Mouse (Mus musculus): Measurements from ENCODE around the gene Elmo1. TPM values are rescaled to one million over a fixed set of nuclear protein-coding genes. Genes with fewer than 3 reads are reported as not detected.

Gene Elmo1
- total RNA-seq, 2 experiments from 2014 or later, result 46.6 to 46.9 TPM

DNA sequence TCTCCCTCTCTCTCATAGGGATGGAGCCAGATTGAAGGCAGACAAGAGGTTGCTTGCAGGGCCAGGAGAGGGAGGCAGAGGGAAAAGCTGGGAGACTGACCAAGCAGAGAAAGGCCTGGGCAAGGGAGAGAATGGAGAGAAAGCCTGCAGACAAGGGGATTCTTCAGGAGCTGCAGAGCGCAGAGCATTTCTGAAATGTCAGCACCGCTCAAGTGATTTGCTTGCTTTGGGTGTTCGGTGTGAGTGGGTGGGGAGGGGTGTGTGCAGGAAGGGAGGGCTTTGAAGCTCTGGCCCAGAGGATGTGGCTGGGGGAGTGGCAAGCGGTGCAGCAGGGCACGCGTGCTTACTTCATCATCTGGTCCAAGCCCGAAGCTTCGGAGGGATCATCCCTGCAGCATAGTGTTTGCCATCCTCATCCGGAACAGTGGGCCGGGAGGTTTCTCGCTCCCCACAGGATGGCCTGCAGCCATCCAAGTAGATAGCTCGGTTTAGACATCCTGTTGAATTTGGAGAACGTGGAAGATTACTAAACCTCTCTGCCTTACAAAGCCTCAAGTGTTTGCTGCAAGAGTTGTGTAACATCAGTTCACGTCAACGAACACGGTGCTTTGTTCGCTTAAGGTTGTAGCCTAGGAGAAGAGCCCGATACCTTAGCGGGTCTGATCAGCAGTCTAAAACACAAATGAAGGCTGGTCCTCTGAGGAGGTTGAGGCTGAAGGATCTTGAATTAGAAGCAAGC is 3.1 kb downstream of the Elmo1 start:
- peak; percentile 18 for DNase-seq
- intact Hi-C loops (cut with DNase I), result no loop called here

DNA sequence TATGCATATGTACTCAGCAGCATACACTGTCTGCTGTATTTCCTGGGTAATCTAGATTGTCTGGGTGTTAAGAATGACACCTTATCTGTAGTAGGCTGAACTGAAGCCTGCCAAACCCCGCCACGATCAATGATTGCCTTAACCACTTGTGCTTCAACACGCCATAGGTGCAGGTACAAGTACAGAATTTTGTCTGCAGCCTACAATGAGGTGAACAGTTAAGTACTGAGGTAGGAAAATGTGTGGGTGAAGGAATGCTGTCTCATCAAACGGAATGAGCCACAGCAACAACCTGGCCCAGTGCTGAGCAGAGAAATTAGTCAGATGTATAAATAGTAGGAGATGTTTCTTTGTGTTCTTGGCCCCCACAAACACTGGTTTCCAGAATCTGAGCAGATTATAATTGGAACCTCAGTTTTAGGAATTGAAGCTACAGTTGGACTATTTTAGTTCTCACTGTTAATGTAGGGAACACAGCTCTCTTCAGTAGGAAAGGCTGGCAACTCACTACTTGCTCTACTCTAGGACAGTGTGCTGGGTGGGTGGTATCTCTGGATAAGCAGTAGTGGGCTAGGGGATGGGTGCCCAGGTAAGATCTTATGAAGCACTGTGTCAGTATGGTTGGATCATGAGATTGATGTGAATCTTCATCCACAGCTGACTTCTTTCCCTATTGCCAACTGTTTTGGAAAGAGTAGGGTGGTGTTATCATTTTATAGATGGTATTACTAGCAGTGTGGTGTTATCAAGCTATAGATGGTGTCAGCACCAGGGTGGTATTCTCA is 4.7 kb downstream of the Elmo1 start:
- intact Hi-C loops (cut with DNase I), result no loop called here
- DNase-seq, result no peak

DNA sequence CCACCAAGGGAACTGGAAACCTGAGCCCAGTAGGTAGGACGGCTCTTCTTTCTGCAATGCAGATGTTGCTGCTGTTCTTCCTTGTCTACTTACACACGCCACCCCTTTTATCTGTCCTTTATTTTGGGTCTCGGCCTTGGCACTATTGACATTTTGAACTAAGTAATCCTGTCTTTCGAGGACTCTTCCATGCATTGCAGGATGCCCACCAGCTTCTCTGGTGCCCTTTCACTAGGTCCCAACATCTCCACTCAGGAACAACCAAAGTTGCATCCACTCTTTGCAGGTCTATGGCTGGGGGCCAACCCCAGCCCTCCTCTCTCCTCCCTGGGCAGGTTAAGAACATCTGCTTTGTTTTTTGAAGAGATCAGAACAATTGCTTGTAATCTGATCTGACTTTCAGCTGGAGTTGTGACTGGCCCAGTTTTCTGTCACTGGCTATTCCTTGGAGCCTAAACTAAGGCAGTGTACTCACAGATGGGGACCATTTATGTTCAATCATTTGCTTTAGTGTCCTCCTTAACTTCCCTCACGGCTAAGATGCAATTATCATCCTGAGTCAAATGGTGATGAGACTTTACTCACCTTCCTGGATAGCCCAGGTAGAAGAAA is 6.7 kb downstream of the Elmo1 start:
- intact Hi-C loops (cut with DNase I), result no loop called here
- no peak for DNase-seq

DNA sequence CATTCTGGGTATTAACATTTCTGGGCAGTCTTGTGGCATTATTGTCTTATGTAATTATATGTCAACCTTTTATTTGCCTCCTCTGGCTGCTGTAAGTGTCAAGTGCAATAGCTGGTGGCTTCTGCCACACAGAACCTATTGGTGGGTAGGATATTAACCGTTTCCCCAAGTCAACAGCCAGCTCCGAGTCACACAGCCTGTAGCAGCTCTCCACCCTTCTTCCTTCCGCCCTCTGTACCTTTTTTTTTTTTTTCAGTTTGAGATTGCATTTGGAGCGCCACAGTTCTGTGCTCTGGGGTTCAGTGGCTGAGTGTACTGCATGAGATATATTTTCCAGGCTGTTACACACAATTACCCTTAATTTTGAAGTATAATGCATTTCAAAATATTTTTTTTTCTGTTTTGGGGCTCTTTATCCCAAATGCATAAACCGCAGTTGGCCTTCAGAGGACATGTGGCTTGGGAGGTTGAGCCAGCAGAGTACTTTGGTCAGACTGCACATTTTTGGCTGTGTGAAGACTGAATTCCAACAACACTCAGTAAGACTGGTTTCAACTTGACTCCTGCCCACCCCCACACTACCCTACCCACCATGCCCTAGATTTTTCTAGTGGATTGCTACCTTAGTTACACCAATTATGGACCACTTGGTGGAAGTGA is 7.7 kb downstream of the Elmo1 start:
- intact Hi-C loops (cut with DNase I), result no loop called here
- no peak for DNase-seq

DNA sequence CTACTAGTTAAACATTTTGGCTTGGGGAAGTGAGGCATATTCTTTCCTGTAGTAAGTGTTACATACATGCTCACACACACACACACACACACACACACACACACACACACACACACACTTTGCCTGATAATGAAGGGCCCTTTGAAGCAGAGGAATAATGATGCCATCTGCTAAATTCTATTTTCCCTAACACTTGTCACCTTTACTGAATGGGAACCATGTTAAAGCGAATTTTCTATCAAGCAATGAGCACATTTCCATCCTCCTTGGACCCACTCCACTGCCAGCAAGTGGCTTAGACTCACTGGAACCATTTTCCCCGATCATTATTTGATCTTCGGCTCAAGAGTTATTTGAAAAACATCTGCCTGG is 8.2 kb downstream of the Elmo1 start:
- intact Hi-C loops (cut with DNase I), result no loop called here
- DNase-seq, result no peak

DNA sequence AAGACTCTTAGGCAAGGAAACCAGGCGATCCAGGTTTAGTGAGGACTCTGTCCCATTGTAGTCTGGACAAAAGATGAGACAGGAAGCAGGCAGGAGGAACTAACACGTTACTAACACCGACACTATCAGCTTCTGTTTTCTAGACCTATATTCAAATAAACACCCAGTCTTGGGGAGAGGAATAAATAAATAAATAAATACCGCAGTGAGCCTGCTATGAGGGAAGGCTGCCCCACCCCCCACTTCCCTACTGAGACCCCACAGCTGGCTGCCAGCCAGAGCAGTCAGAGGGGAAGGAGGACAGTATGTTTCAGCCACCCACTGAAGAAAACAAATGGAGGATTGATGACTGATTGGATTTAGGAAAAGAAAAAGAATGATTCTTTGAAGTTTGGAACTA is 9.2 kb downstream of the Elmo1 start:
- intact Hi-C loops (cut with DNase I), result no loop called here
- peak; percentile 31 for DNase-seq

DNA sequence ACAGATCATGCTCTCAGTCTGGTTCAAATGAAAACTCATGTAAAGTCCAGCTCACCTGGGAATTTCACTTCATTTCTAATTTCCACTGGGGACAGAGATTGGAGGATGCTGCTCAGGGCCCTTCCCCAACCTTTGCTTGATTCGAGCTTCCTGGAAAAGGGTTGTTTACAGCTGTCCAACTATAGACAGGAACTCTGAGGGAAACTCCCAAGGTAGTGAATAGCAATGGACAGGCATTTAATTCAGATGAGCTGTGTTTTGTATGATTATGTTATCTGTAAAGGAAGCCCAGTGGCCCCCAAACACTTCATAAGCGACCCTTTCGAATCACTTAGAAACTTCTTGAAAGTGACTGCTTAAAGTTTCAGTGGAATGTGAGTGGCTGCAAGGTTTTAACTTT is 10.0 kb downstream of the Elmo1 start:
- DNase-seq, result no peak

DNA sequence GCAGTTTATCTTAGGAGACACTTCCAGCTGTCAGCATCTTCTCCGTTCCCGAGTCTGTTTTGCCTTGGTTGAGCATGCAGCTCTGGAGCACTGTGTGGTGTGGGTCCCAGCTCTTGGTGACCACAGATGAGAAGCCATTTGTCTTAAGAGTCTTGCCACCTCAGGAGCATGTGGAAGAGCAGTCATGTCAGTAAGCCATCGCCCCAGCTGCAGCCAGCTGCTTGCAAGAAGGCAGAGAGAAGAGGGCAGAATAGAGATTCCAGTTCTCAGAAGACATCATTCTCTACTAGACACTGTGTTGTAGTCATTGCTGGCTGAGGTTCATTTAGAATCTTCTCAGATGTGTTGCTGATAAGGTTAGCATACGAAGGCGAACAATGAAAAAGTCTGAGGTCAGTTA is 11.3 kb downstream of the Elmo1 start:
- intact Hi-C loops (cut with DNase I), result no loop called here
- DNase-seq, result no peak

More for the DNA sequence above, 10.0 kb downstream of the Elmo1 start:
- intact Hi-C loops (cut with DNase I), result no loop called here

DNA sequence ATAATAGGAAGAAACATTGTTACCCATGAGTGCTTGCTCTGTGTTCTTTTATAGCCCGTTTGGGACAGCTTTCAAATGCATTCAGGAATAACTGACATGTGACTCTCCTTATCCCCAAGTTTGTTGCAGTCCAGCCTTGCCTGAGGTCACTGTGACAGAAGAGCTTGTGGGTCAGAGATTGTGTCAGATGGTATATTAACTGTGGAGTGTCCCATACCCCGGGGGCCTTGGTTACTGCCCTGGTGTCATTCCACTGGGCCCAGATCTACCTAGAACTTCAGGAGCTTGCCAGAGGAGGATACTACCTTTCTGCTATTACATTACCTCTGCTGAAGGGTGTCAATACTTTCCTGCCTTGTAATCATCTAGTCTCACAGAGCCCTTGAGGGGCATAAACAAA is 14.4 kb downstream of the Elmo1 start:
- no peak for DNase-seq
- intact Hi-C loops (cut with DNase I), result no loop called here

DNA sequence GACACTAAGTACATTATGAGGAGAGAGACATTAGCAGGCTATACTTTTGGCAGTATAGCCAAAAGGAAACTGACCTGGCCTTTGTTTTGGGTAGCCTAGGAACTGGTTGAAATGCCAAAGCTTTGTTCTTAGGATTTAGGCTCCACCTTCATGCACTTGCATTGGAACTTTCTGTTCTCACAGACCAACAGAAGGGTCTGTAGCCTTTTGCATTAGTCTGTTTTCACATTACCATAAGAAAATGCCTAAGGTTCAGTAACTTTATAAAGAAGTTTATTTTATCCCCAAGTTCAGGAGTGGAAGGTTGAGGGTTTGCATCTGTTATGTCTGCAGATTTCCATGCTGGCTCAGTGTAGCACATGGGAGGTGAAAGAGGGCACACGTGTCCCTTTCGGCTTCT is 15.6 kb downstream of the Elmo1 start:
- DNase-seq, result no peak
- intact Hi-C loops (cut with DNase I), result no loop called here

DNA sequence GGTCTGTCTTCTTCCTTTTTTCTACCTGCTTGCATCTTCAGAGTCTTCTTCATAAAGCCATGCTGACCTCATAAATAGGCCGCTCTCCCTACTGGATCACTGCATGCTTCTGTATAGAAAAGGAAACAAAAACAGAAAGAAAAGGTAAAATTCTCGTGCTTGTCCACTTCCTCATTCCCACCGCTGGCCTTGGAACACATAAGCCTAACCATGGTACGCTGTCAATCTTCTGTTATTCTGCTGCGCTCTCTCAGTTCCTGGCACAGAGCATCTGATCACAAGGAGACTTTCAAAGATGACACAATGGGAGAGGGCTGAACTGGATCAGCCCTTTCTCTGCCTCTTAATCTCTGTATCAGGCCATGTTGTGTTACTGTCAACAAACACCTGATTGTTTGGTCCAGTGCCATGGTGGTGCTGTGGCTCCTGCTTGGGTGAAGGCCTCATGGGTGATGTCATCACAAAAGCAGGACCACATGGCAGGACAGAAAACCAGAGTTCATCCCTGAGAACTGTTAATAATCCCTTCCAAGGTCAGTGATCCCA is 17.6 kb downstream of the Elmo1 start:
- DNase-seq, result no peak
- intact Hi-C loops (cut with DNase I), result no loop called here

DNA sequence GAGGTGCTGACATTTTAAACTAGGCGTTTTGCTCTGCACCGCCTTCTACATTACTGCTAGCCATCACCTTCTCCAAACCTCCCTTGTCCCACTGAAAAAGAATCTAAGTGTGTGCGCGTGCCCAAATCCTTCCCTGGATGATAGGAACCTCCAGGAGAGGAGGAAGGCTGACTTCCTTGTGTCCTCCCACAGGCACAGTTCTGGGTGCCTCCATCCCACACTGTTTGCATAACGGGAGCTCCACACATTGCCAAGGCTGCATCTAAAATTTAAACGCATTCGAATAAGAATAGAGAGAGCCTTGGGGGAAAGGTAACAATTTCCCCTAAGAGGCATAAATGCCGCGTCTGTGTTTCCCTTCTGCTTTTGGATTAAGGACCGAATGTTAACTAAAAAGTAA is 18.6 kb downstream of the Elmo1 start:
- intact Hi-C loops (cut with DNase I), result no loop called here
- DNase-seq, result no peak

DNA sequence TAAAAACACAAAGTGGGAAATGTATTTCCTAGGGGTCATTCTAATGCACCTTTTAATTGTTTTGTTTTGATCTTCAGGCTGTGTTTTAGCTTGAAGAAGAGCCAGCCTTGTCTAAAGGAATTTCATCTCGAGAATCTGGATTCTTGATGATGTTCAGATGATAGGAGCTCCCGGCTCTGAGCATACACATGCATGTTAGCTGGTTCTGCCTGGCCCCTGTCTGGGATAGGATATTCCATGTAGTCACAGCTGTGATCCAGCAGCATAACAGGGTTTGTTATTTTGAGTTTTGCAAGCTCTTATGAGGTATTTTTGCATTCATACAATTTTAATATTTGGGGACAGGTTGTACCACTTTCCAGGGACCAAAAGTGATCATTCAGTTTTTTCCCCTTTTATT is 19.1 kb downstream of the Elmo1 start:
- DNase-seq, result no peak
- intact Hi-C loops (cut with DNase I), result no loop called here

DNA sequence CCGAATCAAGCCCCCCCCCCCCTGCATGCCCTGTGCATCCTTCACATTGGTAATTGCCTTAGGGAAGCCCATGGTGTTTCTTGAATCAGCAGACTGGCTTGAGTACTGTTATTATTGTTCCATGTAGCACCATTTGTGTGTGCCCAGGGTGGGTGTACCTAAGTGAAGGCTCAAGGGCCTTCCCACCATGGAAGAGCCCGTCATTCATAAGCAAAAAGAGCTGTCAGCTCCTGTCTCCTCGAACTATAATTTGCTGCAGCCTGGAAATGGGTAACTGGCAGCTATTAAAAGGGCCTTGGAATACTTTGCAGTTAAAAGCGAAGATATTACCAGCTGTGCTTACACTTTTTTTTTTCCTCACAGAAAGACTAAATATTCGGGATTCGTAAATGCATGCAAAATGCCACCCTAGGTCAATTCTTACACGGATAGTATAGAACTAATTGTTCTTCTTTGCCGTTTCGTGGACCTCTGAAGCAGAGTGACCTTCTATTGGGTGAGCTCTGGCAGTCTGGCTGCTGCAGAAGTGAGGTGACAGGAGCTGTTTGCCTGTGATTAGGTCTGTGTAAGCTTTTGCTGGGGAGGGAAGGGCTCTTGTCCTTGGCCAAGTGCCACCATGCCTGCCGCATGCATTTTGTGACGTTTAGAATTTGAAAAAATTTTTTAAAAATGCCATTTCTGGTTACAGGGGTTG is 19.7 kb downstream of the Elmo1 start:
- intact Hi-C loops (cut with DNase I), result no loop called here
- no peak for DNase-seq

DNA sequence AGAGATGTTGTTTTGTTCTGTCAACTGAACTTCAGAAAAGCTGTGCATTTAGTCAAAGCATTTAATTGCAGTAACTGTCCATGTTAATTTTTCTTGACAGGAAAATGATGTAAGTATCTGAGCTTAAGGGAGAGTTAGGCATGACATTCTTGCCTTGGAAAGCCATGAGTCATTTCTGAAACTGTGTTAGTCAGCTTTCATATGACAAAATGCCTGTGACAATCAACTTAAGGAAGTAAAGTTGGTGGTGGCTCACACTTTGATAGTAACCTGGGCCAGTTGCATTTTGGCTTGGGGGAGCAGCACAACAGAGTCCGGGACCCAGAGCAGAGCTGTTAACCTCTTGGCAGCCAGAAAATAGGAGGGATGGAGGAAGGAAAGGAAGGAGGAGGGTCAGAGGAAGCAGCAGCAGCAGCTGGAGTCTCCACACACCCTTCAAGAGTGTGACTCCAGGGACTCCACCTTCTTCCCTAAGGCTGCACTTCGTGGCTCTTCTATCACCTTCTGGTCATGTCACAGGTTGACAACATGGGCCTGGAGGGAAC is 20.9 kb downstream of the Elmo1 start:
- no peak for DNase-seq
- intact Hi-C loops (cut with DNase I), result no loop called here

DNA sequence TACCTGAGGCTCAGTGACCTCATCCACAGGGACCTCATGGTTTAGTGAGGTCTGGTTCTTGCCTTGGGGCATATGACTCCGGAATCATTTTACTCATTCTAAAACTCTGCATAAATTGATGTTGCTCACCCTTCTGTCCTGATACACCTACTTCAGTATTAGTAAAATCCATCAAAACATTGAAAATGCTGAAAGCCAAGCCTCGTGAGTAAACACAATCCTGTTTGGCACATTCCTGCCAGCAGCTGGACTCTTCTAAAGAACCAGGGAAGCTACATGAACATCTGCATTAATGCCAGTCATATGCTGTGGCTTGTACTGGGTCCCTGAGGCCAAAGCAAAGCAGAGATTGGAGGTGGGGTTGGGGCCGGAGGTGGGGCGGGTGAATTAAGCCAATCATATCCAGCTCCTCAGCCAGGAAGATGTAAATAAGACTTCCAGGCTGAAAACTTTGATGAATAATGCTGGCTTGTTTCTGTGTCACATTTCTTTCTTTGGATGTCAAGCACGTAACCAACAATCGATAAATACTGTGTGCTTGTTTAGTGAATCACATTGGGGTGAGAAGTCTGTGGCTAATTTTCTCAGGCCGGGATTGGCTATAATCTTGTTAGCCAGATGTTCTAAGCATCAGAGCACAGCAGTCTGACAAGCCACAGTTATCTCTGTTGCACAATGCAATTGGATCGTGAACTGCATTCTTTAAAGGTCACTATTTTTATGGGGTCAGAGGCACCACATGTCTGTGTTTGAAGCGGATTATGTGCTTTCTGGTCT is 24.9 kb downstream of the Elmo1 start:
- intact Hi-C loops (cut with DNase I), result no loop called here
- DNase-seq, result no peak

DNA sequence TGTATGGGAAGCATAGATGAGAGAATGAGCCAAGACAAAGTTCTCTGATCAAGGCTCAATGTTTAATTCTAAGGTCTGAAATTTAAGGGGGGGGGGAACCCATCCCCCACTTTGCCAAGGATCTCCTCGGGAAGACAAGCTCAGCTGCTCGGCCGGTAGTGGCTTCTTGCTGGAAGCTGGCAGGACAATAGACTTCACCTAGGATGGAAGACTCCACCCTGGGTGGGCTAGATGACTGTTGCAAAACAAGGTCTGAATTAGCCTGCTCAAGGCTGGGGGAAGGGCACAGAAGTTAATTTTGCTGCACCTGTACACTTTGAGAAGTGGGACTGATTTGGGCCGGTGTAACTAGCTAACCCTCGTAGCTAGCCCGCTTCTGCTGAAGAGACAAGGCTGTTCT is 25.6 kb downstream of the Elmo1 start:
- DNase-seq, result no peak
- intact Hi-C loops (cut with DNase I), result no loop called here

DNA sequence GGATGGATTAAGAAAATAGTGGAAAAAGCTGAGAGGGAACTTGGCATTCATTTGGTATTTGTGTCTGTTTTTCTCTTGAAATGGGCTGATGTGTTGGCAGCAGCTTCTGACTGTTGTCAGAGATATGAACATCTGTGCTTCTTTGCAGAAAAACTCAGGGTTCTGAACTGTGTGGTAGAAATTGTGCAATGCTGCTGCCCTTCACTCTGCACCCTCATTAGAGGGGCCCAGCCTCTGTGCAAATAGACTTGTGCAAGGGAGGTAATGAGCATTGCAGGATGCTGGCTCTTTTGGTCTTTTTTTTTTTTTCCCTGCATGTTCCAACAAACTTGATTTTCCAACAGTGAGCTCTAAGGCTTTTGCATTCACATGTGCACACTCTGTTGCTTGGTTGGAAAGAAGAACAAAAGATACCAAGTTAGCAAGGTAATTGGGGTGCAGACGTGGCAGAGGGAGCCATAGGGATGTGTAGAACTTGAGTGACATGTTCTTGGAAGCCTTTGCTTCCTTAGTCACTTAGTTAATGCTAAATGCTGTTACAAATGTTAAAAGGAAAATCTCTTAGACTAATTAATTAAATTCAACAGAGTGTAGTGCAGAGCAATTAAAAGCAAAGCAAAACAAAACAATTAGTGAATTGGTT is 26.6 kb downstream of the Elmo1 start:
- no peak for DNase-seq
- intact Hi-C loops (cut with DNase I), result no loop called here

DNA sequence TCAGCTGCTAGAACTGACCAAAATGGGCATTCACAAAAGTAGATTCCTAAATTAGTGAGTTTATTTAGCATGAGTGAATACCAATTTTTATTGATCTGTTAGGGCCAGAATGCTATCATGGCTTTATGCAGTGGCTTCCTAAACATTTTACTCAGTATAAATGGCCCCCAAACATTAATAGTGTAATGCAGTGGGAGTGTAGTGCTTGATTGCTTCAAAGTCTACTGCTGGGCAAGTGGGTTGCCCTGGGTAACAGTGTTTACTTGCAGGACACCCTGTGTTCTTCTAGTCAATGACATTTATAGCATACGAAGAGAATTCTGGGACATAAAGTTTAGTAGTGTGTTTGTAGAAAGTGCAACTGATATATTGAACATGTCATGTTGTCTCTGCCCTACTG is 27.3 kb downstream of the Elmo1 start:
- intact Hi-C loops (cut with DNase I), result no loop called here
- no peak for DNase-seq
